In the genomic region with DNA sequence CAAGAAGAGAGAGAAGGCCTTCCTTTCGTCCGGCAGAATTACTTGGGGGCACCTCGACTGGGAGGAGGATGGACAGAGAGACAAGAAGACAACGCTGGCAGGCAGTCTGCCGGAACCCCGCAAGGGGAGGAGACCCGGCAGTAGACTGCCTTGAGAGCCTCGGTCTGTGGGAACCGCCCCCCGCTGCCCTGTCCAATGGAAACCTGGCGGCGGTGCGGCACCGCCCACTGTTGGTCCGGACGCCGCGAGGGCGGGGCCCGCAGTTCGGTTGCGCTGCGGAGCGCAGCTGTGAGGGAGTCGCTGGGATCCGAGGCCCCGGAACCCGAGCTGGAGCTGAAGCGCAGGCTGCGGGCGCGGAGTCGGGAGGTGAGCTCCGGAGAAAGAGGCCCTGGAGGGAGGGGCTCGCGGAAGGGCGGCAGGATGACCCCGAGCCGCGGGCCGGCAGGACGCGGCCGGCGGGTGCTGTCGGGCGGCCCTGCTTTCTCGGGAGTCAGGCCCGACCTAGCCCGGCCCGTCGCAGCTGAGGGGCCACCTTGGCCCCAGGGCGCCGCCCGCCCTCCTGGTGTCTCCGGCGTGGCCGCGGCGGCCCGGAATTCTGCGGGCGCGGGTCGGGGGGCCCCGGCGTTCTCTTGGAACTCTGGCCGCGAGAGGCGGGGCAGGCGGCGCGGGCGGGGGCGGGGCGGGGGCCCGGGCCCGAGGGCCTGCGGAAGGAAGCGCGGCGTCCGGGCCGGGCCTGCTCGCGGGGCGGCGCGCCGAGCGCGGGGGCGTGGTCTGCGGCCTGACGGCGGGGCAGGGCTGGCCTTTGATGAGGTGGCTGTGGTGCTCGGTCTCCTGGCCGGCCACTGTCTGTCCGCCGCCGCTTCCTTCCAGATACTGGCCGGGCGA, we compare ENCODE assay signal across 8 mouse cellular contexts. TPM values are rescaled to one million over a fixed set of nuclear protein-coding genes. Genes with fewer than 3 reads are reported as not detected.
DNase-seq lines count a peak whose midpoint lies in the region; ATAC-seq and TF ChIP-seq lines count a peak whose summit lies in the region.

A gene (plus strand): TSS at position 228 of the 885 bp plus-strand sequence.
A gene (minus strand): TSS at position 596 of the 885 bp plus-strand sequence.

- peaks cover 24% of the 10 kb centered on the region for H3K36me3 ChIP-seq in G1E (replicated peaks)
- peaks cover 22% of the 10 kb centered on the region for H3K36me3 ChIP-seq in forebrain, embryonic 15.5 days
- peaks cover 22% of the 10 kb centered on the region for H3K36me3 ChIP-seq in neural tube, embryonic 15.5 days

- H3K4me3 ChIP-seq in G1E (ENCODE audit: low read depth, low read length) = peak within 1 kb of the TSS; percentile 92
- H3K4me3 ChIP-seq in forebrain, embryonic 15.5 days = peak within 1 kb of the TSS; percentile 91
- H3K4me3 ChIP-seq in layer of hippocampus, adult 2 months = peak within 1 kb of the TSS; percentile 90
- H3K4me3 ChIP-seq in lung, adult 2 months (replicated peaks; ENCODE audit: extremely low read depth, low read depth, low read length) = peak within 1 kb of the TSS; percentile 89
- H3K4me3 ChIP-seq in neural tube, embryonic 15.5 days (replicated peaks) = peak within 1 kb of the TSS; percentile 95

- H3K4me2 ChIP-seq in forebrain, embryonic 15.5 days (replicated peaks) = peak within 1 kb of the TSS; percentile 62
- peak within 1 kb of the TSS; percentile 64 for H3K4me2 ChIP-seq in neural tube, embryonic 15.5 days

- TF ChIP-seq POLR2A in lung, adult 2 months (IDR thresholded peaks at IDR 0.05; ENCODE audit: borderline replicate concordance, extremely low read depth, low read depth, low read length) = peak; percentile 90

- H3K9ac ChIP-seq in forebrain, embryonic 15.5 days (replicated peaks) = peak within 1 kb of the TSS; percentile 87
- H3K9ac ChIP-seq in neural tube, embryonic 15.5 days (replicated peaks) = peak within 1 kb of the TSS; percentile 98

- ATAC-seq in G1E (ENCODE audit: extremely low read depth, insufficient number of reproducible peaks, low FRiP score, poor library complexity, severe bottlenecking) = peak; percentile 95
- ATAC-seq in forebrain, embryonic 15.5 days (replicated peaks) = peak; percentile 99
- ATAC-seq in neural tube, embryonic 15.5 days (ENCODE audit: low FRiP score) = peak; percentile 99

- TF ChIP-seq CTCF in G1E (IDR thresholded peaks at IDR 0.05; ENCODE audit: low read depth, low read length) = no peak
- peak; percentile 34 for TF ChIP-seq CTCF in layer of hippocampus, adult 2 months (conservative IDR thresholded peaks at IDR 0.05)
- TF ChIP-seq CTCF in lung, adult 2 months (IDR thresholded peaks at IDR 0.05; ENCODE audit: insufficient read depth, low read length) = no peak

- H3K27me3 ChIP-seq in G1E (ENCODE audit: insufficient read depth, low read length) = peaks cover 3% of the 10 kb centered on the region; the same call in 1 of the 2 replicates
- H3K27me3 ChIP-seq in forebrain, embryonic 15.5 days = no peaks in the 10 kb centered on the region
- no peaks in the 10 kb centered on the region for H3K27me3 ChIP-seq in neural tube, embryonic 15.5 days (replicated peaks)

- DNase-seq in G1E (ENCODE audit: low spot score) = peak; percentile 96
- DNase-seq in cerebellum, adult 11-12 months = peak; percentile 96
- DNase-seq in heart, postnatal 25 days (ENCODE audit: low spot score) = peak; percentile 95
- peak; percentile 95 for DNase-seq in layer of hippocampus, adult 2 months (ENCODE audit: low spot score in 2 of 2)
- DNase-seq in lung, adult 2 months = peak; percentile 92
- DNase-seq in testis, postnatal 10 days (ENCODE audit: low spot score) = peak; percentile 96

- peaks cover 14% of the 10 kb centered on the region for H3K4me1 ChIP-seq in G1E (ENCODE audit: insufficient read depth, low read depth, low read length)
- H3K4me1 ChIP-seq in forebrain, embryonic 15.5 days = peaks cover 15% of the 10 kb centered on the region
- peaks cover 4% of the 10 kb centered on the region for H3K4me1 ChIP-seq in lung, adult 2 months (ENCODE audit: control insufficient read depth, insufficient read depth, low read length)
- H3K4me1 ChIP-seq in neural tube, embryonic 15.5 days = peaks cover 25% of the 10 kb centered on the region

- intact Hi-C loops in heart, postnatal 25 days (cut with DNase I) = loop anchor here (2.0 to 5.0 kb wide), 2 partner anchors 20 to 51 kb away; a partner anchor contains a TSS

- H3K9me3 ChIP-seq in G1E (replicated peaks) = no peaks in the 10 kb centered on the region
- H3K9me3 ChIP-seq in forebrain, embryonic 15.5 days = no peaks in the 10 kb centered on the region; the same call in 1 of the 2 replicates
- 0 out of 2 replicates have a peak, but pooled peaks cover 3% of the 10 kb centered on the region for H3K9me3 ChIP-seq in neural tube, embryonic 15.5 days (replicated peaks)

- H3K27ac ChIP-seq in forebrain, embryonic 15.5 days (replicated peaks) = peak within 1 kb of the TSS; percentile 97
- peak within 1 kb of the TSS; percentile 98 for H3K27ac ChIP-seq in layer of hippocampus, adult 2 months
- peak within 1 kb of the TSS; percentile 99 for H3K27ac ChIP-seq in neural tube, embryonic 15.5 days (replicated peaks)

- WGBS in forebrain, embryonic 15.5 days = under 1% methylated on average over 98 of the region's 103 CpGs
- under 1% methylated on average over 89 of the region's 103 CpGs for WGBS in lung, adult 2 months
- under 1% methylated on average over 98 of the region's 103 CpGs for WGBS in neural tube, embryonic 15.5 days

RNA-seq across cellular contexts. Expression of the first gene that starts in this region (rescaled TPM):
- 38.2 and 49.6 TPM in 2 replicates for total RNA-seq in G1E (2014; fragmentation: Nextera tagmentation)
- 76.8 and 77.1 TPM in 2 replicates for total RNA-seq in G1E (2017)
- polyA plus RNA-seq in G1E (2012) = 15.1 and 17.3 TPM in 2 replicates
- 156 and 157 TPM in 2 replicates for polyA plus RNA-seq in forebrain, embryonic 15.5 days (2015; fragmentation: Nextera tagmentation; extraction: Ambion mirVana)
- total RNA-seq in heart, postnatal 25 days (2021) = 10 to 100 TPM; 74.3 to 80.5 TPM
- 10 to 100 TPM; 81.2 to 89.4 TPM for total RNA-seq in layer of hippocampus, adult 2 months (2021)
- 170 and 188 TPM in 2 replicates for polyA plus RNA-seq in lung, adult 2 months (2012; rRNA removed)
- polyA plus RNA-seq in neural tube, embryonic 15.5 days (2015; fragmentation: Nextera tagmentation; extraction: Ambion mirVana) = 166 and 168 TPM in 2 replicates

RNA-seq across cellular contexts. Expression of the second gene that starts in this region (rescaled TPM):
- total RNA-seq in G1E (2014; fragmentation: Nextera tagmentation) (not detected in 2 replicates), G1E (2017) (0.29 TPM in 1 of 2 replicates, not detected in the other)
- polyA plus RNA-seq in G1E (2012) = 0.10 and 0.18 TPM in 2 replicates
- 0.34 TPM in 1 of 2 replicates, not detected in the other for polyA plus RNA-seq in forebrain, embryonic 15.5 days (2015; fragmentation: Nextera tagmentation; extraction: Ambion mirVana)
- not detected for total RNA-seq in heart, postnatal 25 days (2021)
- total RNA-seq in layer of hippocampus, adult 2 months (2021) = under 1 TPM in 1 of 2 experiments, not detected in 1; 0.74 TPM
- 0.36 and 0.70 TPM in 2 replicates for polyA plus RNA-seq in lung, adult 2 months (2012; rRNA removed)
- 0.36 and 0.51 TPM in 2 replicates for polyA plus RNA-seq in neural tube, embryonic 15.5 days (2015; fragmentation: Nextera tagmentation; extraction: Ambion mirVana)

Comparison
In these comparisons a context has a peak if more than half of its experiments do, and no peak if none do; other contexts are left out.
1. Peak in every context shown above with its lines: DNase-seq, ATAC-seq, H3K4me3 ChIP-seq and H3K27ac ChIP-seq.